Mouse (Mus musculus) lung, postnatal 0 days (tissue): Measurements from ENCODE around the gene Kcnh6. TPM values are rescaled to one million over a fixed set of nuclear protein-coding genes. Genes with fewer than 3 reads are reported as not detected.
A peak's percentile ranks its signal among the peaks of the same experiment; 100 is the strongest.

Experiments used
- ATAC-seq: fragments of 200-750 bp; cut with Nextera tagmentation; 2 replicates; pipeline ENCODE4 v1.8.0; 2017; ENCODE audit warnings: moderate library complexity
- DNase-seq: peaks from one replicate; pipeline ENCODE4 v3.0.0-alpha.2; 2016; ENCODE audit warnings: low spot score
- H3K27ac ChIP-seq: fragments of 300-500 bp; sonication (generic); 2 replicates; pipeline ENCODE4 v1.5.1; 2014; ENCODE audit warnings: antibody characterized with exemption, mild to moderate bottlenecking, low read length, mixed read lengths
- H3K27me3 ChIP-seq: fragments of 300-500 bp; sonication (generic); replicated peaks from 2 replicates; pipeline ENCODE4 v1.6.1; 2014; ENCODE audit warnings: low read length, mixed read lengths; ENCODE audit not compliant: insufficient read depth
- H3K36me3 ChIP-seq: fragments of 300-500 bp; sonication (generic); 2 replicates; pipeline ENCODE4 v1.6.1; 2014; ENCODE audit warnings: low read length, mixed read lengths; ENCODE audit not compliant: insufficient read depth
- H3K4me1 ChIP-seq: fragments of 300-500 bp; sonication (generic); 2 replicates; pipeline ENCODE4 v1.6.1; 2014; ENCODE audit warnings: antibody characterized with exemption, low read depth, low read length, mixed read lengths; ENCODE audit not compliant: insufficient read depth
- H3K4me2 ChIP-seq: fragments of 300-500 bp; sonication (generic); replicated peaks from 2 replicates; pipeline ENCODE4 v1.6.1; 2014; ENCODE audit warnings: low read depth, mild to moderate bottlenecking, low read length, moderate library complexity, mixed read lengths
- H3K4me3 ChIP-seq: fragments of 300-500 bp; sonication (generic); 2 replicates; pipeline ENCODE4 v1.5.1; 2014; ENCODE audit warnings: low read depth, low read length
- H3K9ac ChIP-seq: fragments of 300-500 bp; sonication (generic); replicated peaks from 2 replicates; pipeline ENCODE4 v1.6.1; 2014; ENCODE audit warnings: low read depth, mild to moderate bottlenecking
- H3K9me3 ChIP-seq: fragments of 300-500 bp; sonication (generic); 2 replicates; pipeline ENCODE4 v1.6.1; 2016; ENCODE audit warnings: low read length, mixed read lengths
- CTCF ChIP-seq: IDR thresholded peaks from 2 replicates; pipeline ENCODE4 v1.5.1; 2016; ENCODE audit warnings: antibody characterized with exemption, mild to moderate bottlenecking
- EP300 ChIP-seq: IDR thresholded peaks from 2 replicates; pipeline ENCODE4 v1.6.1; 2016; ENCODE audit warnings: antibody characterized with exemption, mild to moderate bottlenecking, control low read depth
- WGBS: fragments of 180-500 bp; shearing (Covaris S2); extraction: QIAGEN DNeasy Blood & Tissue Kit; methylation state at CpG from one replicate; pipeline ENCODE4 v1.1.7; 2014; 5-methylcytosine and 5-hydroxymethylcytosine counted together
- polyA plus RNA-seq: library from polyadenylated mRNA; unstranded; fragments of >200 nt; fragmentation: Nextera tagmentation; extraction: Ambion mirVana; gene quantifications from 2 replicates; pipeline ENCODE4 v1.2.1, GENCODE M21; 2015

The Kcnh6 gene
- polyA plus RNA-seq: 0.14 and 0.32 TPM in 2 replicates

DNA sequence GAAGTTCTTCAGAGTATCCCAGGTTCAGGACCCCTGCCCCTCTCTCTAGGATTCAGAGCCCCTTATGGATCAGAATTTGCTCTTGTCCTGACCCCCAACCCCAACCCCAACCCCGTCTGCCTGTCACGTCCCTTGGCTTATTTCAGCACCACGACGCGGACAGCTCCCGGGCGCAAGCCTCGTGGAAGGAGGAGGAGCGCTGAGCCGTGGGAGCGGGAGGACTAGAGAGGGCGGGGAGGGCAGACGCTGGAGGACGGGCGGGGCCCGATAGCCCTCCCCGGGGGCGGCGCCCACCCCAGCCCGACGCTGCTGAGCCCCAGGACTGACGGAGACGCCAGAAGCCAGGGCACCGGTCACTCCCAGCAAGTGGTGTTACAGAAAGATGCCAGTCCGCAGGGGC is at the start of gene Kcnh6:
Kcnh6 (plus strand) TSS at position 304 of the 400 bp plus-strand sequence.
- H3K4me1 ChIP-seq: no peaks in the 10 kb centered on the region
- no peak for TF ChIP-seq EP300
- TF ChIP-seq CTCF: no peak
- H3K9ac ChIP-seq: no peak within 1 kb of the TSS
- 1% methylated on average over 19 of the region's 25 CpGs for WGBS
- H3K4me2 ChIP-seq: peak within 1 kb of the TSS; percentile 54
- no peaks in the 10 kb centered on the region for H3K36me3 ChIP-seq
- DNase-seq: peak; percentile 86
- H3K4me3 ChIP-seq: no peak within 1 kb of the TSS
- H3K27ac ChIP-seq: no peak within 1 kb of the TSS
- peak; percentile 91 for ATAC-seq
- no peaks in the 10 kb centered on the region for H3K27me3 ChIP-seq
- H3K9me3 ChIP-seq: no peaks in the 10 kb centered on the region

DNA sequence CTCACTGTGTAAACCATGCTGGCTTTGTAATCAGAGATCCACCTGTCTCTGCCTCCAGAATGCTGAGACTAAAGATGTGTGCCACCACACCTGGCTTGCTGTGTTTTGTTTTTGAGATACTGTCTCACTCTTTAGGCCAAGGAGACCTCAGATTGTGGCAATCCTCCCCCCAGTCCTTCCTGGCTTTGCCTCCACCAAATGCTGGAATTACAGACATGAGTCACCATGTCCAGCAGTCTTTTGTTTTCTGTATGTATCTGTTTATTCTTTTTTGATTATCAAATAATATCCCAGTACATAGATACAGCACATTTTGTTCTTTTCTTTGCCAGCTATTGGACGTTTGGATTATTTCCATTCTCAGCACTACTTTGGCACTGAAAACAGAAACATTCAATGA is 49.4 kb upstream of the Kcnh6 start:
- no peak overlapping the region for H3K4me2 ChIP-seq
- no peaks in the 10 kb centered on the region for H3K36me3 ChIP-seq
- H3K4me1 ChIP-seq: peaks cover 1% of the 10 kb centered on the region; the same call in 1 of the 2 replicates
- TF ChIP-seq CTCF (no peak), EP300 (peak; percentile 94)
- H3K4me3 ChIP-seq: no peak overlapping the region
- peak overlapping the region; percentile 61 for H3K27ac ChIP-seq
- no peaks in the 10 kb centered on the region for H3K27me3 ChIP-seq
- peak; percentile 27; the same call in 1 of the 2 replicates for ATAC-seq
- DNase-seq: peak; percentile 51
- 11% methylated on average over 1 of the region's 1 CpGs for WGBS
- no peaks in the 10 kb centered on the region for H3K9me3 ChIP-seq
- H3K9ac ChIP-seq: no peak overlapping the region

DNA sequence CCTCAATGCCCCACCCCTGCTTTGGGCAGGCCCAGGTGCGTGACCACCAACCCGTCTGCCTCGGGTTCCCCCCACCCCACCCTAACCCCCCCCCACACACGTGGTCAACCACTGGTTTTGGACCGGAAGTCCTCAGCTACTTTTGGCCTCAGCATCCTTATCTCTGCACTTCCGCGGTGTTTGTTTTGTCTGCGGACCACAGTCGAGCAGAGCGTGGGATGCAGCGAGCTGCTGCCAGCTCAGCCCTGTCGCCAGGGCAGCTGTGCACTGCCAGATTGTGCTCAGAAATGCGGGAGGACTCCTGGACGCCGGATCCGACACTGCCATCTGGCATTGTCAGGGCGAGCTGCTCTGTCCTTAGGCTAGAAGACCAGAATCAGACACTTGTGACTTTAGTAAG is 48.6 kb upstream of the Kcnh6 start:
- Histone ChIP-seq H3K36me3 (no peaks in the 10 kb centered on the region), H3K4me3 (no peak overlapping the region), H3K9ac (no peak overlapping the region), H3K9me3 (no peaks in the 10 kb centered on the region), H3K4me2 (no peak overlapping the region), H3K4me1 (no peaks in the 10 kb centered on the region), H3K27me3 (no peaks in the 10 kb centered on the region), H3K27ac (peak overlapping the region; percentile 33; the same call in 1 of the 2 replicates)
- ATAC-seq: peak; percentile 62
- WGBS: 3% methylated on average over 17 of the region's 17 CpGs
- no peak for TF ChIP-seq CTCF
- no peak for TF ChIP-seq EP300
- DNase-seq: no peak

DNA sequence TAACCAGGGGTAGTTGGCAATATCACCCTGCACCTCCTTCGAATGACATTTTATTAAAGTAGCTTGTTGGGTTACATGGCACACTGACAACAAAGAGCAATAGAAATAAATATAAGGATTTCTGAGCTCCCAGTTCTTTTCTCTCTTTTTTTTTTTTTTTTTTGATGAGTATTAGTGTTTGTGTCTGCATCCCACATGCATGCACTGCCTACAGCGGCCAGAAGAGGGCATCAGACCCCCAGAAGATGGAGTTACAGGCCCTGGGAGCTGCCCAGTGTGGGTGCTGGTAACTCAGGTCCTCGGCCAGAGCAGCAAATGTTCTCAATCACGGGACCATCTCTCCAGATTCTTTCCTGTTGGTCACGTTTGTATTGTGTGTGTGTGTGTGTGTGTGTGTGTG is 43.2 kb upstream of the Kcnh6 start:
- H3K4me2 ChIP-seq: no peak overlapping the region
- no peak for TF ChIP-seq EP300
- peak; percentile 38; the same call in 1 of the 2 replicates for TF ChIP-seq CTCF
- WGBS: 64% methylated on average over 5 of the region's 5 CpGs
- no peaks in the 10 kb centered on the region for H3K9me3 ChIP-seq
- H3K9ac ChIP-seq: no peak overlapping the region
- H3K36me3 ChIP-seq: no peaks in the 10 kb centered on the region
- H3K4me1 ChIP-seq: peaks cover 4% of the 10 kb centered on the region; the same call in 1 of the 2 replicates
- no peak overlapping the region for H3K4me3 ChIP-seq
- H3K27ac ChIP-seq: no peak overlapping the region
- DNase-seq (no peak), ATAC-seq (no peak)
- H3K27me3 ChIP-seq: no peaks in the 10 kb centered on the region; the same call in 1 of the 2 replicates

DNA sequence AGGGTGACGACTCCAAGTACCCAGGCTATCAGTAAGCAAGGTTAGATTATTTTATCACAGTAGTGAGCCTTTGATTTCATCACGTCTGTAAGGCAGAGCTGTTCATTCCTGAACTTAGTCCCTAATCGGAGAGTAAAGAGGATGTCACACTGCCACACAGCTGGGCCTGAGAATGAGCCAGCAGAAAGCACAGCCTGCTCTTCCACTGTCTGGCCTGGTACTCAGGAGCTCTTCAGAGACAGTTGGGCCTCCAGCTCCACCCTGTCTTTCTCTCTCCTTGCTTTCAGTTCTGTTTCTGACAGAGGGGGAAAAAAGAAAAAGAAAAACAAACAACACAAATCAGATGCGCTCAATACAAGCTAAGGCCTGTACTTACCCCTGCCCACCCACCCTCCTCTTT is 41.6 kb upstream of the Kcnh6 start:
- Histone ChIP-seq H3K4me1 (peaks cover 4% of the 10 kb centered on the region; the same call in 1 of the 2 replicates), H3K9me3 (no peaks in the 10 kb centered on the region), H3K27ac (no peak overlapping the region), H3K9ac (no peak overlapping the region), H3K36me3 (no peaks in the 10 kb centered on the region), H3K4me2 (no peak overlapping the region), H3K4me3 (no peak overlapping the region), H3K27me3 (no peaks in the 10 kb centered on the region; the same call in 1 of the 2 replicates)
- no peak for DNase-seq
- 72% methylated on average over 4 of the region's 4 CpGs for WGBS
- no peak for TF ChIP-seq EP300
- TF ChIP-seq CTCF: no peak
- ATAC-seq: no peak

DNA sequence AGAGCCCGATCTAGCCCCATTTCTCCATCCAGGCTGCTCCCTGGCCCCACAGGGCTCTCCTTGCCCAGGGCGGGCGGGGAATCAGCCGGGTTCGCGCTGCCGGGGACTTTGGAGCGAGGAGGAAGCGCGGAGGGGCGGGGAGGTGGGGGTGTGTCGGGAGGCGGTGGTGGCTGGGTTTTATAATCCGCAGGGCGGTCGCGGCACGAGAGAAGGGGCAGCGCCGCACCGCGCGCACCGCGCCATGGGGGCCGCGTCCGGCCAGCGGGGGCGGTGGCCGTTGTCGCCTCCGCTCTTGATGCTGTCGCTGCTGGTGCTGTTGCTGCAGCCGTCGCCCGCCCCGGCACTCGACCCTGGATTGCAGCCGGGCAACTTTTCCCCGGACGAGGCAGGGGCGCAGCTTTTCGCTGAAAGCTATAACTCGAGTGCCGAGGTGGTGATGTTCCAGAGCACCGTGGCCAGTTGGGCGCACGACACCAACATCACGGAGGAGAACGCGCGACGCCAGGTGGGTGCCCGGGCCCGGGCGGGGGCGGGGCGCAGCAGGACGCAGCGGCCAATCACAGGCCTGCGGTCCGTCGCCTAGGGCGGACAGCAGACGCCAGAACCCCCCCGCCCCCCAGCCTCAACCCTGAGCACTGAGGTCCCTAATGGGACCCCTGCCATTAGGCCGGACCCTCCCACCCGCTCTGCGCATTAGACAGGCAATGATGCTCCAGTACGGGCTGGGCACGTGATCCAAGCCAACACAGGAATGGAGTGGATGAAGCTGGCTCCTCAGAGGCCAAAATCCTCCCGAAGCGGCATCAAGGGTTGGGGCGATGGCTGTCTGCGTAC is 40.0 kb upstream of the Kcnh6 start, which contains the start of gene Ace:
Ace (plus strand) TSS at position 205 of the 834 bp plus-strand sequence.
- Histone ChIP-seq H3K27ac (peak within 1 kb of the TSS; percentile 72), H3K4me2 (peak within 1 kb of the TSS; percentile 84), H3K9ac (peak within 1 kb of the TSS; percentile 26; the same call in 1 of the 2 replicates), H3K4me3 (peak within 1 kb of the TSS; percentile 54), H3K4me1 (peaks cover 4% of the 10 kb centered on the region; the same call in 1 of the 2 replicates), H3K27me3 (no peaks in the 10 kb centered on the region; the same call in 1 of the 2 replicates), H3K9me3 (no peaks in the 10 kb centered on the region), H3K36me3 (no peaks in the 10 kb centered on the region)
- peak; percentile 76 for ATAC-seq
- 2% methylated on average over 64 of the region's 76 CpGs for WGBS
- DNase-seq: peak; percentile 31
- TF ChIP-seq EP300 (no peak), CTCF (no peak)
